Mouse (Mus musculus) kidney, postnatal 0 days (tissue): ENCODE measurements around the gene Cdrt4. TPM values are rescaled to one million over a fixed set of nuclear protein-coding genes. Genes with fewer than 3 reads are reported as not detected.

Experiments
- ATAC-seq: fragments of 200-750 bp; cut with Nextera tagmentation; replicated peaks from 2 replicates; pipeline ENCODE4 v1.8.0; 2017; ENCODE audit warnings: low read depth, moderate number of reproducible peaks, moderate TSS enrichment, moderate library complexity; ENCODE audit not compliant: low FRiP score
- DNase-seq: peaks from one replicate; pipeline ENCODE4 v3.0.0-alpha.2; 2016; ENCODE audit warnings: low spot score
- H3K27ac ChIP-seq: fragments of 300-500 bp; sonication (generic); 2 replicates; pipeline ENCODE4 v1.5.1; 2014; ENCODE audit warnings: mild to moderate bottlenecking
- H3K27me3 ChIP-seq: fragments of 300-500 bp; sonication (generic); 2 replicates; pipeline ENCODE4 v1.6.1; 2014; ENCODE audit warnings: low read length, mixed read lengths; ENCODE audit not compliant: insufficient read depth
- H3K36me3 ChIP-seq: fragments of 300-500 bp; sonication (generic); 2 replicates; pipeline ENCODE4 v1.6.1; 2014; ENCODE audit warnings: low read length, mixed read lengths; ENCODE audit not compliant: insufficient read depth
- H3K4me1 ChIP-seq: fragments of 300-500 bp; sonication (generic); replicated peaks from 2 replicates; pipeline ENCODE4 v1.6.1; 2014; ENCODE audit warnings: antibody characterized with exemption, low read length, mixed read lengths; ENCODE audit not compliant: insufficient read depth
- H3K4me2 ChIP-seq: fragments of 300-500 bp; sonication (generic); 2 replicates; pipeline ENCODE4 v1.6.1; 2014; ENCODE audit warnings: mild to moderate bottlenecking, low read length, moderate library complexity, mixed read lengths
- H3K4me3 ChIP-seq: fragments of 300-500 bp; sonication (generic); replicated peaks from 2 replicates; pipeline ENCODE4 v1.5.1; 2014; ENCODE audit warnings: low read depth, low read length
- H3K9ac ChIP-seq: fragments of 300-500 bp; sonication (generic); 2 replicates; pipeline ENCODE4 v1.6.1; 2014; ENCODE audit warnings: low read depth, low read length
- H3K9me3 ChIP-seq: fragments of 300-500 bp; sonication (generic); replicated peaks from 2 replicates; pipeline ENCODE4 v1.6.1; 2016; ENCODE audit warnings: low read length, inconsistent platforms, mixed read lengths
- CTCF ChIP-seq: IDR thresholded peaks from 2 replicates; pipeline ENCODE4 v1.5.1; 2016; ENCODE audit warnings: antibody characterized with exemption, low read depth, mild to moderate bottlenecking, moderate library complexity
- WGBS: fragments of 180-500 bp; shearing (Covaris S2); extraction: QIAGEN DNeasy Blood & Tissue Kit; methylation state at CpG from one replicate; pipeline ENCODE4 v1.1.7; 2014; 5-methylcytosine and 5-hydroxymethylcytosine counted together
- polyA plus RNA-seq: library from polyadenylated mRNA; unstranded; fragments of >200 nt; fragmentation: Nextera tagmentation; extraction: Ambion mirVana; gene quantifications from 2 replicates; pipeline ENCODE4 v1.2.1, GENCODE M21; 2015

The Cdrt4 gene
- polyA plus RNA-seq, 1 experiment from 2014 or later, result 0.17 TPM

DNA sequence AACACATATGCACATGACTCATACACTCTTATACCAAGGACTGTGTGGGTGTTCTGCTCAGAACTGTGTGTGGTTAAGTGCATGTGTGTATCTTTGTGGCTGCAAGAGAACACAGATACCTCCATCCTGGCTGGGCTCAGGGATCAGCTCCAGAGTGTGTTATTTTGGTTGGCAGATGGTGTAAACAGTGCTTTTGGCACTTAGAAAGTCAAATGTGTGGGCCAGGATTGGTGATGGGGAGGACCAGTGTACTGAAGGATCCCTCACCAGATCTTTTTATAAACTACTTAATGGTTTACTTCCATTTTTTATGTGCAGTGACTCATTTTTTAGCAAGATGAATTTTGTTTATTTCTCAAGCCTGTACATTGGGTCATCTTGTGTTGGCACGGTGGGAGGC lies 26.2 kb downstream of the Cdrt4 start:
- ATAC-seq (no peak), DNase-seq (no peak)
- no peak for TF ChIP-seq CTCF
- Histone ChIP-seq H3K36me3 (no peaks in the 10 kb centered on the region), H3K9me3 (no peaks in the 10 kb centered on the region), H3K9ac (no peak overlapping the region), H3K4me2 (no peak overlapping the region), H3K27ac (no peak overlapping the region), H3K27me3 (no peaks in the 10 kb centered on the region), H3K4me3 (no peak overlapping the region), H3K4me1 (no peaks in the 10 kb centered on the region)
- WGBS, result 73% methylated on average over 1 of the region's 1 CpGs

- no peak for DNase-seq
Observed at GRCm38 (mm10) chr11:62978886-62979285, 27.9 kb downstream of the Cdrt4 start.

GRCm38 (mm10) chr11:62981729-62982128 lies 30.7 kb downstream of the Cdrt4 start:
- H3K9ac ChIP-seq, result no peak overlapping the region
- no peaks in the 10 kb centered on the region for H3K9me3 ChIP-seq
- no peaks in the 10 kb centered on the region for H3K36me3 ChIP-seq
- H3K4me3 ChIP-seq, result no peak overlapping the region
- DNase-seq, result no peak
- H3K27me3 ChIP-seq, result no peaks in the 10 kb centered on the region
- WGBS, result 72% methylated on average over 3 of the region's 3 CpGs
- TF ChIP-seq CTCF, result no peak
- H3K27ac ChIP-seq, result no peak overlapping the region
- no peaks in the 10 kb centered on the region for H3K4me1 ChIP-seq
- no peak for ATAC-seq
- H3K4me2 ChIP-seq, result no peak overlapping the region

More at GRCm38 (mm10) chr11:62978886-62979285, 27.9 kb downstream of the Cdrt4 start:
- Histone ChIP-seq H3K9ac (no peak overlapping the region), H3K27me3 (no peaks in the 10 kb centered on the region), H3K4me2 (no peak overlapping the region), H3K4me3 (no peak overlapping the region), H3K9me3 (no peaks in the 10 kb centered on the region), H3K36me3 (no peaks in the 10 kb centered on the region), H3K27ac (no peak overlapping the region), H3K4me1 (no peaks in the 10 kb centered on the region)
- no peak for TF ChIP-seq CTCF
- ATAC-seq, result no peak
- 72% methylated on average over 6 of the region's 6 CpGs for WGBS

GRCm38 (mm10) chr11:62983793-62984192 lies 32.8 kb downstream of the Cdrt4 start:
- no peaks in the 10 kb centered on the region for H3K9me3 ChIP-seq
- H3K36me3 ChIP-seq, result no peaks in the 10 kb centered on the region
- H3K4me1 ChIP-seq, result no peaks in the 10 kb centered on the region
- H3K27ac ChIP-seq, result peak overlapping the region; percentile 13; the same call in 1 of the 2 replicates
- DNase-seq (peak; percentile 42), ATAC-seq (no peak)
- H3K27me3 ChIP-seq, result no peaks in the 10 kb centered on the region
- H3K4me2 ChIP-seq, result no peak overlapping the region
- WGBS, result 26% methylated on average over 3 of the region's 3 CpGs
- no peak overlapping the region for H3K9ac ChIP-seq
- TF ChIP-seq CTCF, result no peak
- H3K4me3 ChIP-seq, result no peak overlapping the region

GRCm38 (mm10) chr11:62984365-62984764 lies 33.4 kb downstream of the Cdrt4 start:
- Histone ChIP-seq H3K9ac (no peak overlapping the region), H3K36me3 (no peaks in the 10 kb centered on the region), H3K4me2 (no peak overlapping the region), H3K4me3 (no peak overlapping the region), H3K4me1 (no peaks in the 10 kb centered on the region), H3K27me3 (no peaks in the 10 kb centered on the region), H3K9me3 (no peaks in the 10 kb centered on the region), H3K27ac (no peak overlapping the region)
- TF ChIP-seq CTCF, result no peak
- DNase-seq (no peak), ATAC-seq (no peak)
- 61% methylated on average over 3 of the region's 3 CpGs for WGBS

- no peak for ATAC-seq
- Histone ChIP-seq H3K27me3 (no peaks in the 10 kb centered on the region), H3K9me3 (no peaks in the 10 kb centered on the region), H3K27ac (no peak overlapping the region), H3K4me3 (no peak overlapping the region), H3K36me3 (no peaks in the 10 kb centered on the region), H3K4me1 (no peaks in the 10 kb centered on the region), H3K9ac (no peak overlapping the region), H3K4me2 (no peak overlapping the region)
- 90% methylated on average over 3 of the region's 3 CpGs for WGBS
- DNase-seq, result no peak
- no peak for TF ChIP-seq CTCF
Observed at GRCm38 (mm10) chr11:62985075-62985474, 34.1 kb downstream of the Cdrt4 start.

GRCm38 (mm10) chr11:62986578-62986977 lies 35.6 kb downstream of the Cdrt4 start:
- Histone ChIP-seq H3K9ac (no peak overlapping the region), H3K4me3 (no peak overlapping the region), H3K27me3 (no peaks in the 10 kb centered on the region), H3K36me3 (no peaks in the 10 kb centered on the region), H3K9me3 (no peaks in the 10 kb centered on the region), H3K27ac (no peak overlapping the region), H3K4me2 (no peak overlapping the region), H3K4me1 (no peaks in the 10 kb centered on the region)
- DNase-seq (no peak), ATAC-seq (no peak)
- 69% methylated on average over 4 of the region's 4 CpGs for WGBS
- TF ChIP-seq CTCF, result no peak
